In genomic region chr12:25352160-25352559, GRCm38 (mm10) we compare ENCODE assay signal across 23 mouse cellular contexts.
"Had no signal": no experiment of that assay in that cellular context is flagged by ENCODE, and none has a peak within 500 bp of the region (broad histone marks: within the 10 kb centered on the region; RNA-seq: fewer than 3 reads in every experiment).

No protein-coding gene starts in this region.

- H3K4me2 ChIP-seq: heart, embryonic 11.5 days; heart, embryonic 13.5 days; heart, embryonic 15.5 days; hindbrain, embryonic 14.5 days; intestine, embryonic 15.5 days; limb, embryonic 12.5 days; liver, embryonic 11.5 days had no signal

- H3K4me1 ChIP-seq: heart, embryonic 13.5 days; heart, embryonic 15.5 days; intestine, embryonic 15.5 days; limb, embryonic 10.5 days; limb, embryonic 12.5 days had no signal

- H3K4me3 ChIP-seq: heart, embryonic 13.5 days; heart, embryonic 15.5 days; intestine, embryonic 15.5 days; layer of hippocampus, adult 2 months; left cerebral cortex, adult 2 months; limb, embryonic 10.5 days; limb, embryonic 12.5 days had no signal

- H3K9ac ChIP-seq: heart, embryonic 13.5 days; heart, embryonic 15.5 days; hindbrain, embryonic 14.5 days; intestine, embryonic 15.5 days; limb, embryonic 12.5 days had no signal

- H3K36me3 ChIP-seq: heart, embryonic 13.5 days; heart, embryonic 15.5 days; intestine, embryonic 15.5 days; limb, embryonic 10.5 days; limb, embryonic 12.5 days had no signal

- H3K27me3 ChIP-seq: heart, embryonic 13.5 days; heart, embryonic 15.5 days; intestine, embryonic 15.5 days; limb, embryonic 12.5 days had no signal

- H3K27ac ChIP-seq: heart, embryonic 13.5 days; heart, embryonic 15.5 days; hindbrain, embryonic 14.5 days; intestine, embryonic 15.5 days; layer of hippocampus, adult 2 months; left cerebral cortex, adult 2 months; limb, embryonic 10.5 days; limb, embryonic 12.5 days had no signal

- H3K9me3 ChIP-seq: heart, embryonic 13.5 days; heart, embryonic 15.5 days; intestine, embryonic 15.5 days; limb, embryonic 10.5 days; limb, embryonic 12.5 days had no signal

- DNase-seq: gastrocnemius, postnatal 14 days; gastrocnemius, postnatal 36 days; heart, adult 18-20 months; heart, postnatal 14 days; heart, postnatal 4 days; kidney, adult 18-20 months; kidney, adult 8-10 months; kidney, postnatal 10 days; kidney, postnatal 4 days; liver had no signal

- ATAC-seq: hindbrain, embryonic 16.5 days; inflammation-experienced regulatory T-cells, adult 6 months; intestine, embryonic 15.5 days; intestine, postnatal 0 days had no signal
